Mouse (Mus musculus) liver, postnatal 0 days (tissue): ENCODE data around the gene Atf3. TPM values are rescaled to one million over a fixed set of nuclear protein-coding genes. Genes with fewer than 3 reads are reported as not detected.

Experiments used
- ATAC-seq: fragments of 200-750 bp; cut with Nextera tagmentation; 2 replicates; pipeline ENCODE4 v1.8.0; 2017; ENCODE audit warnings: mild to moderate bottlenecking, moderate library complexity
- DNase-seq: peaks from one replicate; pipeline ENCODE4 v3.0.0-alpha.2; 2016
- H3K27ac ChIP-seq: fragments of 300-500 bp; sonication (generic); 2 replicates; pipeline ENCODE4 v1.5.1; 2014; ENCODE audit warnings: antibody characterized with exemption, moderate library complexity, mild to moderate bottlenecking, low read depth
- H3K27me3 ChIP-seq: fragments of 300-500 bp; sonication (generic); 2 replicates; pipeline ENCODE4 v1.6.1; 2014; ENCODE audit warnings: low read length, control low read depth, mixed read lengths; ENCODE audit not compliant: insufficient read depth
- H3K36me3 ChIP-seq: fragments of 300-500 bp; sonication (generic); replicated peaks from 2 replicates; pipeline ENCODE4 v1.6.1; 2014; ENCODE audit warnings: mild to moderate bottlenecking, control low read depth, low read length, moderate library complexity, mixed read lengths; ENCODE audit not compliant: insufficient read depth
- H3K4me1 ChIP-seq: fragments of 300-500 bp; sonication (generic); 2 replicates; pipeline ENCODE4 v1.6.1; 2014; ENCODE audit warnings: antibody characterized with exemption, mild to moderate bottlenecking, control low read depth; ENCODE audit not compliant: insufficient read depth
- H3K4me2 ChIP-seq: fragments of 300-500 bp; sonication (generic); 2 replicates; pipeline ENCODE4 v1.6.1; 2014; ENCODE audit warnings: low read depth, mild to moderate bottlenecking, low read length, moderate library complexity, mixed read lengths
- H3K4me3 ChIP-seq: fragments of 300-500 bp; sonication (generic); 2 replicates; pipeline ENCODE4 v1.5.1; 2014; ENCODE audit warnings: low read depth, low read length
- H3K9ac ChIP-seq: fragments of 300-500 bp; sonication (generic); replicated peaks from 2 replicates; pipeline ENCODE4 v1.6.1; 2014; ENCODE audit warnings: mild to moderate bottlenecking, moderate library complexity
- H3K9me3 ChIP-seq: fragments of 300-500 bp; sonication (generic); 2 replicates; pipeline ENCODE4 v1.6.1; 2016; ENCODE audit warnings: mild to moderate bottlenecking, control low read depth, low read length, mixed read lengths
- CTCF ChIP-seq: sonication (generic); IDR thresholded peaks from 2 replicates; pipeline ENCODE4 v1.5.1; 2016; ENCODE audit warnings: antibody characterized with exemption, low read depth
- EP300 ChIP-seq: IDR thresholded peaks from 2 replicates; pipeline ENCODE4 v1.6.1; 2016; ENCODE audit warnings: antibody characterized with exemption, low read depth, mild to moderate bottlenecking
- WGBS: fragments of 180-500 bp; shearing (Covaris S2); extraction: QIAGEN DNeasy Blood & Tissue Kit; methylation state at CpG from one replicate; pipeline ENCODE4 v1.1.7; 2014; ENCODE audit not compliant: insufficient replicate concordance; 5-methylcytosine and 5-hydroxymethylcytosine counted together
- polyA plus RNA-seq: library from polyadenylated mRNA; unstranded; fragments of >200 nt; fragmentation: Nextera tagmentation; extraction: Ambion mirVana; gene quantifications from 2 replicates; pipeline ENCODE4 v1.2.1, GENCODE M21; 2015

Atf3 gene
- polyA plus RNA-seq, 1 experiment from 2014 or later: 1.00 TPM

DNA sequence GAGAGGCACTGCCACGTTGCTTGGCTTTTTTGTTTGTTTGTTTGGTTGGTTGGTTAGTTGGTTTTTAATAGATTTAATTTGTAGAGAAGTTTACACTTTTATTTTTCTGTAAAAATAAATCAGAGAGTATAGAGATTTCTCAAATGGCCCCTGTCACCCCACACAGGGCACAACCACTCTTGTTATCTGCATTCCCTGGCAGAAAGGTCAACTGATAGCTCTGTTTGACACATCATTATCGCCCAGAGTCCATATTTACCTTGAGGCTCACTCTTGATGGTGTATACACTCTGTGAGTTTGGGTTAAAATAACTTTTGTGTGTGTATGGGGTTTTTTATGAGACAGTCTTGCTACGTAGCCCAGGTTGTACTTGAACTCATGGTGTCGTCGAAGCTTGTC lies 744 bp upstream of the Atf3 start:
- DNase-seq: no peak
- no peak overlapping the region for H3K4me3 ChIP-seq
- ATAC-seq: peak; percentile 67
- no peaks in the 10 kb centered on the region for H3K36me3 ChIP-seq
- no peaks in the 10 kb centered on the region for H3K9me3 ChIP-seq
- H3K9ac ChIP-seq: no peak overlapping the region
- H3K4me2 ChIP-seq: no peak overlapping the region
- WGBS: 64% methylated on average over 5 of the region's 5 CpGs
- no peak overlapping the region for H3K27ac ChIP-seq
- peaks cover 3% of the 10 kb centered on the region; the same call in 1 of the 2 replicates for H3K4me1 ChIP-seq
- peaks cover 25% of the 10 kb centered on the region for H3K27me3 ChIP-seq
- TF ChIP-seq EP300 (no peak), CTCF (no peak)

DNA sequence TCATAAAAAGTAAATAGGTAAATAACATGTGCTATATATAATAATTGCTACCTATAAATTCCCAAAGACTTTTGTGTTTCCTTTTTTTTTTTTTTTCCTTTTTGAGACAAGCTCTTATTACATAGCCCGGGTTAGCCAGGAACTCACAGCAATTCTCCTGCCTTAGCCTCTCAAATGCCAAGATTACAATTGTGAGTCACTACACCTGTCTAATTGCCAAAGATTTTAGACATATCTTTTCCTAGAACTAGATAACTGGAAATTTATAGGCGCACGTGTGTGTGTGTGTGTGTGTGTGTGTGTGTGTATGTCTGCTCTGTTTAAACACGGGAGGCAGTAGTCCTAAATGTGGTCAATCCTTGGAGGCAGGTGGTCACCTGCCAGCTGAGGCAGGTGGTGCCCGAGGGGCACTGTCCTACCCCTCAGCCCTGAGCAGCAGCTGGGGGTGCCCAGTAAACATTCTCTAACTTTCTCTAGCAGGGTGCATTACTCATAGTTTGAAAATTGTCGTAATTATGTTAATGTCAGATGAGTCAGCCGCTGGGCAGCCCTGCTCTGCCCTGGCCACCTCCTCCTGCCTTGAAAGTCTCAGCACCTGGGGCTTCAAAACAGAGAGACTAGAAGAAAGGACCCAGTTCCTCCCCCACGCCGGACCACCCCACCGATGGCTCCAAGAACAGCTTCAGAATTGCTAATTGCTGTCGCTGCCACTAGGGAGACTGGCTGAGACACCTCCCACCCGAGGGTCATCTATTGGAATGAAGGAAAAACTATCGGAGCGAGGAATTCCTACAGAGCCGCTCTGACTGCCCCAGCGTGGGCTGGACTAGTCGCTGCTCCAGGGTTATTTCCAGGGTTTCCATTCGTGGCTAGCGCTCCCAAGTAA lies 1.8 kb downstream of the Atf3 start:
- DNase-seq: no peak
- no peaks in the 10 kb centered on the region for H3K9me3 ChIP-seq
- no peak for ATAC-seq
- TF ChIP-seq EP300: no peak
- TF ChIP-seq CTCF: no peak
- H3K27me3 ChIP-seq: peaks cover 23% of the 10 kb centered on the region
- WGBS: 26% methylated on average over 19 of the region's 19 CpGs
- 0 out of 2 replicates have a peak overlapping the region, but pooled peaks have one; percentile 3 for H3K4me2 ChIP-seq
- peaks cover 3% of the 10 kb centered on the region; the same call in 1 of the 2 replicates for H3K4me1 ChIP-seq
- H3K9ac ChIP-seq: no peak overlapping the region
- no peak overlapping the region for H3K4me3 ChIP-seq
- no peaks in the 10 kb centered on the region for H3K36me3 ChIP-seq
- H3K27ac ChIP-seq: no peak overlapping the region

DNA sequence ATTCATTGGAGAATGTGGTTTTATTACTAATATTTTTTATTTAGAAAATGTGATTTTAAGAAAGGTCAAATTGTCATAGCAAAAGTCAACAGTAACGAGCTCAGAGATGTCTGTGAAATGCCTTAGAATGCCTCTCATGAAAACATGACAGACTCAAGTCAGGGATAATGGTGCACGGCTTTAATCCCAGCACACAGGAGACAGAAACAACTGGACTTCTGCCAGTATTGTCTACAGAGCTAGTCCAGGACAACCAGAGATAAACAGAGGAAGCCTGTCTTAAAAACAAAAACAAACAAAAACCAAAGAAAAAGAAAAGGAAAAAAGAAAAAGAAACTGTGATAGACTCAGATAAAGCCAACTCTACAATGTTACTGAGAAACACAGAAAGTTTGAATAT lies 6.7 kb downstream of the Atf3 start:
- H3K9ac ChIP-seq: no peak overlapping the region
- H3K9me3 ChIP-seq: no peaks in the 10 kb centered on the region
- TF ChIP-seq CTCF: no peak
- TF ChIP-seq EP300: no peak
- ATAC-seq (no peak), DNase-seq (no peak)
- H3K27ac ChIP-seq: no peak overlapping the region
- peaks cover 12% of the 10 kb centered on the region for H3K27me3 ChIP-seq
- WGBS: 59% methylated on average over 2 of the region's 2 CpGs
- H3K4me3 ChIP-seq: no peak overlapping the region
- no peaks in the 10 kb centered on the region for H3K36me3 ChIP-seq
- H3K4me2 ChIP-seq: no peak overlapping the region
- peaks cover under 1% of the 10 kb centered on the region; the same call in 1 of the 2 replicates for H3K4me1 ChIP-seq

DNA sequence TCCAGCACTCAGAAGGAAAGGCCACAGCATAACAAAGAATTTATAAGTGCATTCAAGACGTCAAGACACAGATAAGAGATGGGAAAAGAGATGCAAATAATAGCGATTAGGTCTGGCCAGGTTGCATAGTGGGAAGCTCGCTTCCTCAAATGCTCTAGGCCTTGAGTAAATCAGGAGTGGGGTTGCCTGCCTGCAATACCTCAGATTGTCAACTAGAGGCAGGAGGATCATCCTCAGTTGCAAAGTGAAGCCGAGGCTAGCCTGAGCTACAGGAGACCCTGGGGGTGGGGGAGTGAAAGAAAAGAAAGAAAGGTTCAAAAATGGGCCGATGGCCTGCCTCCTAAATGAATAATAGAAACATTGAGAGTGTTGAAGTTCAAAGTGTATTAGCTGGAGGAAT lies 12.0 kb downstream of the Atf3 start:
- Histone ChIP-seq H3K9me3 (no peaks in the 10 kb centered on the region), H3K4me3 (no peak overlapping the region), H3K4me1 (no peaks in the 10 kb centered on the region), H3K36me3 (no peaks in the 10 kb centered on the region), H3K9ac (no peak overlapping the region), H3K27me3 (peaks cover 10% of the 10 kb centered on the region; the same call in 1 of the 2 replicates), H3K4me2 (no peak overlapping the region), H3K27ac (no peak overlapping the region)
- WGBS: 56% methylated on average over 5 of the region's 5 CpGs
- ATAC-seq (no peak), DNase-seq (no peak)
- TF ChIP-seq EP300 (no peak), CTCF (peak; percentile 19; the same call in 1 of the 2 replicates)

DNA sequence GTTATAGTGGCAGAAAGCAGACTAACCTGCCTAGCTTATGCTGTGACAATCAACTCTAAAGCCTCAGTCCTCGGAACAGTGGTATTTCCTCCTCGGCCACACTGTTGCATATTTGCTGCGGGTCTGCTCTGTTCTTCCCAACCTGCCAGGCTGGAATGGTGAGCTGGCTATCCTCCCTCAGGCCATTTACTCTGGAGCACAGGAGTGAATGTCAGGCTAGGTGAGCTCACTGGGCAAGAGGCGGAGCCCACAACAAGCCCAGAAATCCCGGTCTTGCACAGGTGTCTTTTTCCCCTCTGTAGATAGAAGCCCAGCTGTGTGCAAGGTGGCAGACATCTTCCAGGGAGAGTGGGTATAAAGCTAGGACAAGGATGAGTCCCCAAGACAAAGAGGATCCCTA lies 13.0 kb downstream of the Atf3 start:
- H3K27me3 ChIP-seq: peaks cover 7% of the 10 kb centered on the region; the same call in 1 of the 2 replicates
- no peak overlapping the region for H3K27ac ChIP-seq
- TF ChIP-seq EP300 (no peak), CTCF (no peak)
- 55% methylated on average over 5 of the region's 5 CpGs for WGBS
- H3K9ac ChIP-seq: no peak overlapping the region
- ATAC-seq (no peak), DNase-seq (no peak)
- no peak overlapping the region for H3K4me2 ChIP-seq
- no peaks in the 10 kb centered on the region for H3K4me1 ChIP-seq
- no peaks in the 10 kb centered on the region for H3K9me3 ChIP-seq
- no peaks in the 10 kb centered on the region for H3K36me3 ChIP-seq
- H3K4me3 ChIP-seq: no peak overlapping the region

DNA sequence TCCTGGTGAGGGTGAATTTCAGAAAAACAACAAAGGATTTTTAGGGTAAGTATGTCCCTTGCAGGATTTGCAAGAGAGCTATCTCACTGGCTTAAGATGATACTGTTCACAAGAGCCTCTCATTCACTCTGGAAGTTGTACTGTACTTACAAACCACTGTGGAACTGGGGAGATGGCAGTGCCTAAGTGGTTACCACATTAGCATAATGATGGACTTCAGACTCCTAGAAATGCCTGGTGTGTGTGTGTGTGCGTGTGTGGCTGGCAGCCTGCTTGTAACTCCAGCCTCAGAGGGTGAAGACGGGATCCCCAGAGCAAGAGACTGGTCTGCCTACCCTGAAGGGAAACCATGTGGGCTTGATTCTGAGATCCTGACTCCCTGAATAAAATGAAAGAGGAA lies 14.3 kb downstream of the Atf3 start:
- Histone ChIP-seq H3K9ac (no peak overlapping the region), H3K9me3 (no peaks in the 10 kb centered on the region), H3K4me1 (peaks cover 3% of the 10 kb centered on the region; the same call in 1 of the 2 replicates), H3K36me3 (no peaks in the 10 kb centered on the region), H3K27ac (no peak overlapping the region), H3K4me2 (no peak overlapping the region), H3K4me3 (no peak overlapping the region), H3K27me3 (peaks cover 7% of the 10 kb centered on the region; the same call in 1 of the 2 replicates)
- no peak for TF ChIP-seq CTCF
- TF ChIP-seq EP300: no peak
- ATAC-seq: no peak
- no peak for DNase-seq
- 78% methylated on average over 2 of the region's 2 CpGs for WGBS
